Mouse (Mus musculus) neutrophil, adult 83 days (primary cell): ENCODE results near the gene Gjc2. TPM values are rescaled to one million over a fixed set of nuclear protein-coding genes. Genes with fewer than 3 reads are reported as not detected.

Experiments used
- total RNA-seq, 2 experiments: library from RNA; stranded (reverse); gene quantifications; one replicate each; pipeline ENCODE4 v1.2.4; 2023

The Gjc2 gene
- not detected for total RNA-seq

GRCm38 (mm10) chr11:59182864-59183331 lies at the start of gene Gjc2:
Gene Gjc2, minus strand, starts transcription at chr11:59183213.

GRCm38 (mm10) chr11:59228122-59228953 lies 45.3 kb upstream of the Gjc2 start, which contains the start of gene Arf1:
Gene Arf1, minus strand, starts transcription at chr11:59228270.

DNA sequence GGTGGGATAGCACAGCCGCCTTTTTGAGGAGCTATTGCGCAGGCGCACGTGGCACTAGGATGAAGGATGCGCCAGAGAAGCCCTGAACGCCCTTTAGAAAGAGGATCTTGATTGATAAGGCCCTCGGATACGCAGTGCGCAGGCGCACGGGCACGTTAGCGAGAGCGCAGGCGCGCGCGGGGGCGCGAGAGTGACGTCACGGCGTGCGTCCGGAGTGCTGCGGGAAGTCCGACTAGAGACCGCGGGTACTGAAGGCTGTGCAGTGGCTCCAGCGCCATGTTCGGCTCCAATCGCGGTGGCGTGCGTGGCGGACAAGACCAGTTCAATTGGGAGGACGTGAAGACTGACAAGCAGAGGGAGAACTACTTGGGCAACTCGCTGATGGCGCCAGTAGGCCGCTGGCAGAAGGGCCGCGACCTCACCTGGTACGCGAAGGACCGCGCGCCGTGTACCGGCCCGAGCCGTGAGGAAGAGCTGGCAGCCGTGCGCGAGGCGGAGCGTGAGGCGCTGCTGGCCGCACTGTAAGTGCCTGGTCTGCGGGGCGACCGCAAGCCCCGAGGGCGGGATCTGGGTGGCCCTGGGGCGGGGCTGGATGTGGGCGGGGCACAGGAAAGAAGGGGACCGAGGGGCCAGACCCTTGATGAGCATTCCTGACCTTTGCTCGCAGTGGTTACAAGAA lies 25.3 kb upstream of the Gjc2 start, which contains the start of gene 2310033P09Rik:
Gene 2310033P09Rik (plus strand): TSS at position 169 of the 679 bp plus-strand sequence.

GRCm38 (mm10) chr11:59202081-59202995 lies 19.3 kb upstream of the Gjc2 start, which contains the start of gene Mrpl55:
Gene Mrpl55, plus strand, starts transcription at chr11:59202486.

GRCm38 (mm10) chr11:59192059-59192386 lies 9.0 kb upstream of the Gjc2 start, which contains the start of gene Guk1:
Gene Guk1, minus strand, starts transcription at chr11:59192212.

GRCm38 (mm10) chr11:59163255-59164236 lies 19.5 kb downstream of the Gjc2 start, which contains the start of gene Iba57:
Gene Iba57, minus strand, starts transcription at chr11:59163739.

GRCm38 (mm10) chr11:59135904-59136452 lies 47.0 kb downstream of the Gjc2 start, which contains the start of gene Obscn:
Gene Obscn, minus strand, starts transcription at chr11:59136402.

Other genes starting within 250 kb of the Gjc2 start
- gene Rnf187, start 244.3 kb downstream of the Gjc2 start, total RNA-seq, result 10 to 100 TPM; 55.9 to 58.3 TPM
- gene Hist3h2ba, start 234.3 kb downstream of the Gjc2 start, total RNA-seq, result 10 to 100 TPM; 30.3 to 38.9 TPM
- gene Hist3h2a, start 228.5 kb downstream of the Gjc2 start, total RNA-seq, result 10 to 100 TPM; 68.3 to 79.0 TPM
- not detected for gene Trim17, start 228.5 kb downstream of the Gjc2 start, total RNA-seq
- gene Trim11, start 205.1 kb downstream of the Gjc2 start, total RNA-seq, result 10 to 100 TPM; 59.7 to 67.0 TPM
- gene Obscn, start 46.8 kb downstream of the Gjc2 start, total RNA-seq, result under 1 TPM; 0.04 to 0.35 TPM
- 1 to 10 TPM; 6.0 to 6.7 TPM for gene Iba57, start 19.5 kb downstream of the Gjc2 start, total RNA-seq
- gene Guk1, start 9.0 kb upstream of the Gjc2 start, total RNA-seq, result 10 to 100 TPM; 14.9 to 22.7 TPM
- 10 to 100 TPM; 10.7 to 14.2 TPM for gene Mrpl55, start 19.3 kb upstream of the Gjc2 start, total RNA-seq
- 10 to 100 TPM; 13.4 to 14.8 TPM for gene 2310033P09Rik, start 25.1 kb upstream of the Gjc2 start, total RNA-seq
- gene Arf1, start 45.1 kb upstream of the Gjc2 start, total RNA-seq, result 100 to 1,000 TPM; 301 to 303 TPM
- not detected for gene Wnt3a, start 107.5 kb upstream of the Gjc2 start, total RNA-seq
- not detected for gene Wnt9a, start 123.7 kb upstream of the Gjc2 start, total RNA-seq
- not detected for gene Prss38, start 192.4 kb upstream of the Gjc2 start, total RNA-seq